Mouse (Mus musculus) left cerebral cortex, adult 18-20 months (tissue): ENCODE data around the gene Tlr6. TPM values are rescaled to one million over a fixed set of nuclear protein-coding genes. Genes with fewer than 3 reads are reported as not detected.

Source experiments
- DNase-seq, 2 experiments: peaks; one replicate each; pipeline ENCODE4 v3.0.0; 2021 to 2022; ENCODE audit warnings: low spot score in 2 of 2, mixed read lengths in 1 of 2
- microRNA-seq, 2 experiments: library from miRNA; unstranded; fragments of <30 nt; microRNA quantifications; one replicate each; pipeline ENCODE4 v1.2.0; 2021
- total RNA-seq, 2 experiments: library from RNA; stranded (reverse); gene quantifications; 2 replicates each; pipeline ENCODE4 v1.2.3; 2021

Tlr6 gene
- total RNA-seq, 2 experiments from 2014 or later, result 0.33 to 0.70 TPM

DNA sequence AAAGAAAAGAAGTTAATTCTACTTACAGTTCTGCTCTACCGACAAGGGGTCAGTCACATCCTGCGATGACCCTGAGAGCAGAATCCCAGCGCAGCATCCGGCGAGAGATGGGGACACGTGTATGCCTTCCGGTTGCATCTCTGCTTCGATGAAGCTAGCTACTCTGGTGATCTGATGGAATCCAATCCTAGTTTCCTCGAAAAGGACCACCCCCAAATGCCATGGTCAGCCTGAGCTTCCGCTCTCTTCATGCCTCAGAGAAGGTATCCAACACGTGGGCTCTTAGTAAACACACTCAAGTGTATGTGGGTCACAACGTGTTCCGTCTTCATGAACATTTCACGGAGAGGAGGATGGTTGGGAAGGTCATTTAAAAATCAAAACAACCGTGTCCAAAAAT lies 27.1 kb downstream of the Tlr6 start:
- no peak for DNase-seq

DNA sequence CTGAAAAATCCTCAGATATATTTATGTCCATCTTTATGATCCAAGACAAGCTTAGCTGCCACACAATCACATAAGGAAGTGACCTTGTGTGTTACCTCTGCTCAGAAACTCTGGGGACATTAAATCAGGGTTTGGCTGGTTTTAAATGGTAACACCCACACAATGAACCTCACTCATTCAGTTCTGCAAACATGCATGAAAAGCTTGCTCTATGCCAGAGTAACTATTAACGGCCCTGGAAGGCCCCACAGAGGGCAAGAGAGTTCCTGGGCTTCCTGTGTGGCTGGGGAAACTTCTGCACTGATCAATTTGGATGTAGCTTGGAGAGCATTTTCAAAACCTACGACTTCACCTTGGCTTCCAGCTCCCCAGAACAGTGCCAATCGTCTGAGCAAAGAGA lies 27.7 kb downstream of the Tlr6 start:
- DNase-seq, result no peak

DNA sequence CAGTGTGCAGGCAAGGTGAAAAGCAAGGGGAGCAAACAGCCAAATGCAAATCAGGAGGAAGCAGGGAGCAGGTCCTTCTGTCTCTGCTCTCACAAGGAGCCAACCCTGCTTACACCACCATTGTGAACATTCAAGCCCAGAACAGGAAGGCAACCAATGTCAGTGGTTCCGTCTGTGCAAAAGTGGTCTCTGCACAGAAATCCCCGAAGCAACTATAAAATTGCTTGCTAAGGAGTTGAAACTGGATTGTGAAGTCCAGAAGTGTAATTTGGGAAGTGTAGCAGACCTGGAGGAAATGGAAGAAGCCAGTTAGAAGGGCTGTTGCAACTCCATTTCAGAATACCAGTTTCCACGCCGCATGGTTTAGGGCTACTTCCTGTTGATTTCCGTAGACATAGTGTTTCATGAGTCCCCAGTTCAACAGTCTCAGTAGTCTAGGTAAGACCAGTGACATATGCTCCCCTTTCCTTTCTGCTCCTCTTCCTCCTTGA lies 37.0 kb downstream of the Tlr6 start:
- no peak for DNase-seq

DNA sequence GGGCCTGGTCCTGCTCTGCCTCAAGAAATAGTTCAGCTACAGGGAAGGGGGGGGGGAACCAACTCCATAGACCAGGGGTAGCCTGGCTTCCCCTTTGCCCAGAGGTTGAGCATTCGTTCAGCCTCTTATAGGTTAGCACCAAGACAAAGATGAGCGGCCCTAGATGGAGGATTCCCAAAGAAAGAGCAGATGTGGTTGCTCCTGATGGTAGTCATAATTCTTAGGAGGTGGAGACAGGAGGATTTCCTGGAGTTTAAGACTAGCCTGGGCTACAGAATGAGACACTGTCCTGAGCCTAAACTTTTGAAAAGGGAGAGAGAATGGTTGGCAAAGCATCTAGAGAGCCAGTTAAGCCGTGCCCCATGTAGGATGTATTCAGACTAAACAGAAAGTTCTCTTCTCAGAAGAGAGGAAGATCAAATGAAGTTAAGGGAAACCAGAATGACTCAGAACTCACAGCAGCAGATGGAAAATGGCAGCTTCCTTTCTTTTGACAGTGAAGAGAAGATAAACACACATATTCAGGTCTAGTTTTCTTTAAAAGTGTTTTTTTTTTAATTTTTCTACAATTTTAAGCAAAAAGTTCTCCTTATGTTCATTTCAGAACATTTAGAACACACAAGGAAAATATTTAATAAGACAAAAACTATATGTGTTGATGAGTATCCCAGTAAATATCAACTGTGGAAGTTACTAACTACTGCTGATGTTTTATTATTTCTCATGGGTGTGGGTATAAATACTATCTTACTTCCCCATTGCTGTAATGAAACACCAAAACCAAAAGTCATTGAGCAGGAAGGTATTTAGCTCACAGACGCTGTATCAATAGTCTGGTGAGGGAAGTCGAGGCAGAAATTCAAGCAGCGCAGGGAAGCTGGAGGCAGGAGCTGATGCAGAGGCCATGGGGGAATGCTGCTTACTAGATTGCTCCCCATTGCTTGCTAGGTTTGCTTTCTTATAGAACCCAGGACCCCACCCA lies 41.0 kb downstream of the Tlr6 start:
- DNase-seq, result no peak

DNA sequence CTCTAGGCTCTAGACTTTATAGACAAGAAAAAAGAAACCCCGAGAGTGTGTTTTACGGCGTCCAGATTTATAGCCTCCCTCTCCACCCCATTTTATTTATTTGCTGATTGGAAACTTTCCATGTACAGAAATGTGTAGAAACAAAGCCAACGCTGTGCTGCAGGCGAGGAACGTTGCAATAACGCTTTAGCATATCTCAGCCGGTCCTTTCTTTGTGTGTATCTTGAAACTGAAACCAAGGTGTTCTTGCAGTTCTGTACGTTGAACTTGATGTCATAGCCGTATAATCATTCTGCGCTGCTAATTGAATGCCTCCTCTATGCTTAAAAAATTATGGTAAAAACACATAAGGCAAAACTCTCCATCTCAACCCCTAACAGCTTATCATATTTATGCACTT lies 42.2 kb downstream of the Tlr6 start:
- no peak for DNase-seq

DNA sequence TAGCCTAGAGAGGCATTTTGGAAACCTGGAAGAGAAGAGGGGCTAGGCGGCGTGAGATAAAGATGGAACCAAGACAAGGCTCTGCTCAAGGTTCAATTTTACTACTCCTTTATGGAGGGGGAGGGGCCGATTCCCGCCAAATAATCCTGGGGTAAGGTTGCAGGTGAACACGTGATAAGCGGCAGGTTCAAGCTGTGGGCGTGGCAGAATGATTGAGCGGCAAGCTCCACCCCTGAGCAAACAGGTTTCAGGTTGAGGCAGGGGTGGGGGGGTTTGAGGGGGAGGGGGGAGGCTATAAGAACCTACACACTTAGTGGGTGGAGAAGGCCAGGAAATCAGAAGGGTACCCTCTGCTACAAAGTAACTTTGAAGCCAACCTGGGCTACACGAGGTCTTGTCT lies 42.7 kb downstream of the Tlr6 start:
- no peak for DNase-seq

DNA sequence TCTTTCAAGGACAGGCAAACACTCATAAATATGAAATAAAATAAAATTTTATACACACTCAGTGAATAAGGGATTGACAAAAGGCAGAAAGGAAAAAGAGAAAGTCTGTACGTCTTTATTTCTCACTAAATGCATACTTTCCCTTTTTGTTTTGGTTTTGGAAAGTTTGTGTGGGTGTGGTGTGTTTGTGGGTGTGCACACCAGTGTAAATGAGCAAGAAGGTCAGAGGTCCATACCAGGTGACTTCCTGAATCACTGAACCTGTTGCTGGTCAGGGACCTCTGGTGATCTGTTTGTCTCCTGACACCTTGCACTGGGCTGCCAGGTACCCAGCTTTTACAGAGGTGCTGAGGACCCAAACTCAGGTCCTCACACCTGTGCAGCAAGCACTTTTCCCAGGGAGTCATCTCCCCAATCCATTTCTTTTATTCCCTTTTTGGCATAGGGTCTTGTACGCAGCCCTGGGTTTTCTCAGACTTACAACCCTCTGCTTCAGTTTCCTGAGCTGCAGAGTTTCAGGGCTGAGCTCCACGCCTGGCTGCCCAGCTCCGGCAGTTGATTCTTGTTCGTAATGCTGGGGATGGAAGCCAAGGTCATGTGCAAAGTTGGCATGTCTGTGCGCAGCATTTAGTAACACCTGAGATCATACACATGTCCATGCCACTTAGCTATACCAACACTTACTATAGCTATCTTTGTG lies 51.2 kb downstream of the Tlr6 start:
- DNase-seq, result no peak

DNA sequence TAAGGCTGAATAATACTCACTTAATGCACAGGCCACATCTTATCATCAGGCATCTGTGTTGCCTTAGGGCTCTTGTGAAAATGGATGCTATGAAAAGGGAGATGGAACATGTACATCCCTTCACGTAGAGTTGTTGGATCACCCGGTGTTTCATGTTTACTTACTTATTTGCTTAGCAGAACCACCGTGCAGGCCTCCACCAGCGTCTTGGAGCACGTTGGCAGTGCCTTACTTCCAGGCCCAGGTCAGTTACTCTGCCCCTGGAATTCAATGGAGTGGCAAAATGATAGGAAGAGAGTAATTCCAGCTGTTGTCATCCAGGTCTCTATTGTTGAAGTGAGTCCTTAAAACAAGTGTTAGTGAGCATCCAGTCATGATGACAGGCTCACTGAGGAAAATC lies 52.0 kb downstream of the Tlr6 start:
- DNase-seq, result no peak

DNA sequence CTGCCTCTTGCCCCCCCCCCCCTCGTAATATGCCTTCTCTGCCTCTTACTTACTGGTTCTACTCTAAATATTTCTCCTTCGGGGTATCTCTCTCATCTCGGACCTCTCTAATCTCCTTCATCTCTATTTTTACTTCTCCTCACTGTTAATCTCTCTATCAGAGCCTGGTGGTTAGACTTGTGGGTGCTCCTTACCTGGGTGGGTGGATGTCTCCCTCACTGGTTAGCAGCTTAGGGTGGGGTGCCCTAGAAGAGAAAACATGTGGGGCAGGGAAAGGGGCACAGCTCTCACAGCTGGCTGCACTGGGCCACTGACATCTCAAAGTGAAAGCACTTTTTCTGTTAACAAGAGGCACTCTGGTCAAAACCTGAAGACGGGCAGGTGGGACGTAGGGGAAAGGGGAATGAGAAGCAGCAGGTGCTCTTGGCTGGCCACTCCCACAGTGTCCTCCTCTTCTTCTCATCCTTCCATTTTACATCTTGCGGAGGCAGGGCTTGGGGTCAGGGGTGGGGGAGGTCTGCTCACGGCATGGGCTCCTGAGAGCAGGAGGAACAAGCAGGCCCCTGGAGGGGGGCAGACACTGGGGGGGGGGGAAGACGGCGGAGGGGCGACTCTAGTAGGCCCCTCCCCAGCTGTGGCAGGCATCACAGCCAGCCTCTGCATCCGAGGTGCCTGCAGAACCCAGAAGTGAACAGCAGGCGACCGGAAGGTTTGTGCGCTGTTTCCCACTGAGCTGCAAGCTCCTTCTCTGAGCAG lies 54.2 kb downstream of the Tlr6 start:
- DNase-seq, result no peak

Small RNA genes lying within 50 kb of the gene (microRNA-seq; reads per million reads assigned to microRNA genes)
- 124 to 129 reads per million in 2 experiments for gene Mir574

Other genes starting within 250 kb of the Tlr6 start
- gene Klf3, start 156.7 kb downstream of the Tlr6 start, total RNA-seq, result 10 to 100 TPM; 32.0 to 33.4 TPM
- under 1 TPM; 0.16 to 0.19 TPM for gene Tlr1, start 26.5 kb downstream of the Tlr6 start, total RNA-seq
- 1 to 10 TPM; 4.3 to 5.7 TPM for gene Fam114a1, start 10.0 kb upstream of the Tlr6 start, total RNA-seq
- gene Tmem156, start 132.0 kb upstream of the Tlr6 start, total RNA-seq, result under 1 TPM in 1 of 2 experiments, not detected in 1; 0.53 TPM
- gene Klhl5, start 147.4 kb upstream of the Tlr6 start, total RNA-seq, result 10 to 100 TPM; 34.1 to 34.5 TPM
- 10 to 100 TPM; 17.1 to 18.9 TPM for gene Wdr19, start 239.6 kb upstream of the Tlr6 start, total RNA-seq